Mouse (Mus musculus): ENCODE measurements at regions not wholly inside any gene's neighbourhood (a gene's known extent, or its start where the extent isn't known, plus 50 kb on each side); places are given as distances from the start of the nearest gene placed in this dataset.

GRCm38 (mm10) chr11:64718316-64719085 is 260.3 kb upstream of the Elac2 start:
- no peak overlapping the region for H3K4me2 ChIP-seq (ENCODE audit: low read depth)
- no peak overlapping the region for H3ac ChIP-seq (ENCODE audit: control insufficient read depth, insufficient read length)
- TF ChIP-seq REST (IDR thresholded peaks at IDR 0.05; ENCODE audit: insufficient read depth, insufficient read length) (no peak), POLR2AphosphoS2 (IDR thresholded peaks at IDR 0.05; ENCODE audit: insufficient read length, low read depth) (no peak)
- H3K79me2 ChIP-seq (ENCODE audit: control insufficient read depth, insufficient read depth): no peaks in the 10 kb centered on the region
- peaks cover 19% of the 10 kb centered on the region for H3K27me3 ChIP-seq (ENCODE audit: control insufficient read depth, insufficient read depth, insufficient read length)
- no peak overlapping the region for H3K4me3 ChIP-seq
- H3K36me3 ChIP-seq (ENCODE audit: control insufficient read depth, insufficient read depth): no peaks in the 10 kb centered on the region

- Histone ChIP-seq H3K4me2 (ENCODE audit: low read depth) (no peak overlapping the region), H3K27me3 (ENCODE audit: control insufficient read depth, insufficient read depth, insufficient read length) (peaks cover 23% of the 10 kb centered on the region), H3K4me3 (no peak overlapping the region), H3ac (ENCODE audit: control insufficient read depth, insufficient read length) (no peak overlapping the region), H3K36me3 (ENCODE audit: control insufficient read depth, insufficient read depth) (no peaks in the 10 kb centered on the region), H3K79me2 (ENCODE audit: control insufficient read depth, insufficient read depth) (no peaks in the 10 kb centered on the region)
- TF ChIP-seq TCF3 (IDR thresholded peaks at IDR 0.05; ENCODE audit: insufficient read length, low read depth) (no peak), MYOD1 (IDR thresholded peaks at IDR 0.05; ENCODE audit: control insufficient read depth in 1 of 3, insufficient read length in 2 of 3, low read depth in 2 of 3) (no peak)
Measured at GRCm38 (mm10) chr11:64726249-64726648, 252.6 kb upstream of the Elac2 start.

GRCm38 (mm10) chr11:64727841-64728421 is 250.9 kb upstream of the Elac2 start:
- H3K4me3 ChIP-seq: no peak overlapping the region
- H3K79me2 ChIP-seq (ENCODE audit: control insufficient read depth, insufficient read depth): no peaks in the 10 kb centered on the region
- no peak overlapping the region for H3ac ChIP-seq (ENCODE audit: control insufficient read depth, insufficient read length)
- H3K27me3 ChIP-seq (ENCODE audit: control insufficient read depth, insufficient read depth, insufficient read length): peaks cover 11% of the 10 kb centered on the region
- H3K4me2 ChIP-seq (ENCODE audit: low read depth): no peak overlapping the region
- TF ChIP-seq TCF3 (IDR thresholded peaks at IDR 0.05; ENCODE audit: insufficient read length, low read depth) (no peak), MAX (IDR thresholded peaks at IDR 0.05; ENCODE audit: low read depth) (no peak), SRF (IDR thresholded peaks at IDR 0.05; ENCODE audit: control insufficient read depth, insufficient read length, low read depth) (no peak), MYOD1 (IDR thresholded peaks at IDR 0.05; ENCODE audit: control insufficient read depth in 1 of 3, insufficient read length in 2 of 3, low read depth in 2 of 3) (no peak), USF1 (IDR thresholded peaks at IDR 0.05; ENCODE audit: low read depth) (no peak), POLR2A (IDR thresholded peaks at IDR 0.05; ENCODE audit: insufficient read length, low read depth) (no peak), CEBPB (IDR thresholded peaks at IDR 0.05; ENCODE audit: insufficient read depth, poor library complexity, severe bottlenecking) (no peak), MYOG (IDR thresholded peaks at IDR 0.05; ENCODE audit: control insufficient read depth in 1 of 3, insufficient read depth in 1 of 3, insufficient read length in 2 of 3, low read depth in 2 of 3) (no peak), POLR2AphosphoS2 (IDR thresholded peaks at IDR 0.05; ENCODE audit: insufficient read length, low read depth) (no peak), TCF12 (IDR thresholded peaks at IDR 0.05; ENCODE audit: insufficient read depth, poor library complexity, severe bottlenecking) (no peak), REST (IDR thresholded peaks at IDR 0.05; ENCODE audit: insufficient read depth, insufficient read length) (no peak)
- H3K36me3 ChIP-seq (ENCODE audit: control insufficient read depth, insufficient read depth): no peaks in the 10 kb centered on the region

- no peak overlapping the region for H3K4me2 ChIP-seq (ENCODE audit: low read depth)
- no peak overlapping the region for H3K4me3 ChIP-seq
- no peaks in the 10 kb centered on the region for H3K36me3 ChIP-seq (ENCODE audit: control insufficient read depth, insufficient read depth)
- no peak overlapping the region for H3ac ChIP-seq (ENCODE audit: control insufficient read depth, insufficient read length)
- no peak for TF ChIP-seq TCF12 (IDR thresholded peaks at IDR 0.05; ENCODE audit: insufficient read depth, poor library complexity, severe bottlenecking)
- no peak for TF ChIP-seq SRF (IDR thresholded peaks at IDR 0.05; ENCODE audit: control insufficient read depth, insufficient read length, low read depth)
- TF ChIP-seq CEBPB (IDR thresholded peaks at IDR 0.05; ENCODE audit: insufficient read depth, poor library complexity, severe bottlenecking): no peak
- no peak for TF ChIP-seq MAX (IDR thresholded peaks at IDR 0.05; ENCODE audit: low read depth)
- TF ChIP-seq E2F4 (IDR thresholded peaks at IDR 0.05; ENCODE audit: insufficient read depth): no peak
- no peak for TF ChIP-seq MYOG (IDR thresholded peaks at IDR 0.05; ENCODE audit: control insufficient read depth in 1 of 3, insufficient read depth in 1 of 3, insufficient read length in 2 of 3, low read depth in 2 of 3)
- TF ChIP-seq POLR2A (IDR thresholded peaks at IDR 0.05; ENCODE audit: insufficient read length, low read depth): no peak
- TF ChIP-seq REST (IDR thresholded peaks at IDR 0.05; ENCODE audit: insufficient read depth, insufficient read length): no peak
- no peak for TF ChIP-seq POLR2AphosphoS2 (IDR thresholded peaks at IDR 0.05; ENCODE audit: insufficient read length, low read depth)
- TF ChIP-seq USF1 (IDR thresholded peaks at IDR 0.05; ENCODE audit: low read depth): no peak
- TF ChIP-seq MYOD1 (IDR thresholded peaks at IDR 0.05; ENCODE audit: control insufficient read depth in 1 of 3, insufficient read length in 2 of 3, low read depth in 2 of 3): no peak
- no peak for TF ChIP-seq TCF3 (IDR thresholded peaks at IDR 0.05; ENCODE audit: insufficient read length, low read depth)
- H3K79me2 ChIP-seq (ENCODE audit: control insufficient read depth, insufficient read depth): no peaks in the 10 kb centered on the region
- no peaks in the 10 kb centered on the region for H3K27me3 ChIP-seq (ENCODE audit: control insufficient read depth, insufficient read depth, insufficient read length)
Measured at GRCm38 (mm10) chr11:64738948-64739347, 239.9 kb upstream of the Elac2 start.

- H3ac ChIP-seq (ENCODE audit: control insufficient read depth, insufficient read length): no peak overlapping the region
- no peaks in the 10 kb centered on the region for H3K27me3 ChIP-seq (ENCODE audit: control insufficient read depth, insufficient read depth, insufficient read length)
- H3K79me2 ChIP-seq (ENCODE audit: control insufficient read depth, insufficient read depth): no peaks in the 10 kb centered on the region
- no peak overlapping the region for H3K4me3 ChIP-seq
- no peak for TF ChIP-seq MAX (IDR thresholded peaks at IDR 0.05; ENCODE audit: low read depth)
- no peak for TF ChIP-seq CEBPB (IDR thresholded peaks at IDR 0.05; ENCODE audit: insufficient read depth, poor library complexity, severe bottlenecking)
- no peak for TF ChIP-seq USF1 (IDR thresholded peaks at IDR 0.05; ENCODE audit: low read depth)
- no peak for TF ChIP-seq E2F4 (IDR thresholded peaks at IDR 0.05; ENCODE audit: insufficient read depth)
- no peak for TF ChIP-seq POLR2A (IDR thresholded peaks at IDR 0.05; ENCODE audit: insufficient read length, low read depth)
- no peak for TF ChIP-seq REST (IDR thresholded peaks at IDR 0.05; ENCODE audit: insufficient read depth, insufficient read length)
- TF ChIP-seq TCF12 (IDR thresholded peaks at IDR 0.05; ENCODE audit: insufficient read depth, poor library complexity, severe bottlenecking): no peak
- no peak for TF ChIP-seq TCF3 (IDR thresholded peaks at IDR 0.05; ENCODE audit: insufficient read length, low read depth)
- TF ChIP-seq SRF (IDR thresholded peaks at IDR 0.05; ENCODE audit: control insufficient read depth, insufficient read length, low read depth): no peak
- no peak for TF ChIP-seq POLR2AphosphoS2 (IDR thresholded peaks at IDR 0.05; ENCODE audit: insufficient read length, low read depth)
- TF ChIP-seq MYOG (IDR thresholded peaks at IDR 0.05; ENCODE audit: control insufficient read depth in 1 of 3, insufficient read depth in 1 of 3, insufficient read length in 2 of 3, low read depth in 2 of 3): no peak
- TF ChIP-seq MYOD1 (IDR thresholded peaks at IDR 0.05; ENCODE audit: control insufficient read depth in 1 of 3, insufficient read length in 2 of 3, low read depth in 2 of 3): no peak
- no peak overlapping the region for H3K4me2 ChIP-seq (ENCODE audit: low read depth)
- H3K36me3 ChIP-seq (ENCODE audit: control insufficient read depth, insufficient read depth): no peaks in the 10 kb centered on the region
Measured at GRCm38 (mm10) chr11:64743753-64744152, 235.1 kb upstream of the Elac2 start.

Data from myocyte (in vitro differentiated cells).